Mouse (Mus musculus): ENCODE results near the gene Tubb1.

The Tubb1 gene

GRCm38 (mm10) chr2:174501517-174501916 is 51.0 kb downstream of the Tubb1 start:
- DNase-seq (ENCODE audit: extremely low read depth, low read depth) = no peak

GRCm38 (mm10) chr2:174502321-174502720 is 51.8 kb downstream of the Tubb1 start:
- DNase-seq (ENCODE audit: extremely low read depth, low read depth) = no peak

GRCm38 (mm10) chr2:174502831-174503460 is 52.5 kb downstream of the Tubb1 start:
- no peak for DNase-seq (ENCODE audit: extremely low read depth, low read depth)
